Mouse (Mus musculus): ENCODE measurements around the gene Gm20388.

DNA sequence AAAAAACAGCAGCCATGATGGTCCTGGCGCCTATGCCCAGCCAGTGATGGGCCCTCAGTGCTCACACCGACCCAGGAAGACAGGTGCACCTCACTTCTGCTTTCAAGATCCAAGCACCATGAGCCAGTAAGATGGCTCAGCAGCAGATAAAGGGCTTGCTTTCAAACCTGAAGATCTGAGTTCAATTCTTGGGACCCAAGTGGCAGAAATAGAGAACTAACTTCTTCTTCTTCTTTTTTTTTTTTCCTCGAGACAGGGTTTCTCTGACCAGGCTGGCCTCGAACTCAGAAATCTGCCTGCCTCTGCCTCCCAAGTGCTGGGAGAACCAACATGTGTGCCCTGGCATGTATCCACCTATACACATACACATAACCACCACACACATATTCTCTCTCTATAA is 3509.1 kb downstream of the Gm20388 start:
- TF ChIP-seq HCFC1 (IDR thresholded peaks at IDR 0.05; ENCODE audit: borderline replicate concordance, insufficient read depth, low read length) (no peak), CHD2 (IDR thresholded peaks at IDR 0.05; ENCODE audit: low read depth, low read length) (no peak), ZNF384 (IDR thresholded peaks at IDR 0.05; ENCODE audit: low read depth, low read length) (no peak), MAFK (IDR thresholded peaks at IDR 0.05; ENCODE audit: insufficient read depth, low read depth, low read length) (no peak), ZC3H11A (IDR thresholded peaks at IDR 0.05; ENCODE audit: borderline replicate concordance, low read depth, low read length) (no peak)
